Comparison of ENCODE assay signal across 13 mouse cellular contexts in the genomic region with DNA sequence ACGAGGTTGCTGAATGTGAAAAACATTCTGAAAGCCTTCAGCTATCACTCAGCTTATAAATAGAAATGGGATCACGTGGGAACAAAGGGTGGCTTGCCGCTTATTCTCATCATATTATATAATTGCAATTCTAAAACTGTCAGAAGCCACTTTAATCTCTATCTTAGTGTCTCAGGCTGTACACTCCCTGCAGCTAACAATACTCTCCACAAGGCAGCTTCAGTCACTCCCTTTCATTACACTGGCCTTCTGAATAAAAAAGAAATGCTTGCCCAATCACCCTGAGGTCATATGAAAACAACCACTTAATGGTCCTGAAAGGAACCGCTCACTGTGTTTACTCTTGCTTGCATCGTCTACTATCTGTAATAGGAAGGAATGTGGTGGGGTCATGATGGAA.
A peak's percentile ranks its signal among the peaks of the same experiment; 100 is the strongest.
DNase-seq lines count a peak whose midpoint lies in the region; ATAC-seq and TF ChIP-seq lines count a peak whose summit lies in the region.
"Had no signal": no experiment of that assay in that cellular context is flagged by ENCODE, and none has a peak within 500 bp of the region (broad histone marks: within the 10 kb centered on the region; RNA-seq: fewer than 3 reads in every experiment).

No protein-coding gene starts in this region.

- no peak for TF ChIP-seq CTCF in lung, embryonic 14.5 days (IDR thresholded peaks at IDR 0.05; ENCODE audit: low read depth)
- TF ChIP-seq CTCF in Patski (IDR thresholded peaks at IDR 0.05) = no peak

- no peaks in the 10 kb centered on the region for H3K9me3 ChIP-seq in heart, embryonic 10.5 days
- no peaks in the 10 kb centered on the region for H3K9me3 ChIP-seq in lung, embryonic 14.5 days (ENCODE audit: low read depth, low read length)
- H3K9me3 ChIP-seq in heart, embryonic 15.5 days (replicated peaks) = no peaks in the 10 kb centered on the region
- H3K9me3 ChIP-seq: hindbrain, embryonic 13.5 days; liver, embryonic 15.5 days had no signal

- WGBS in heart, embryonic 10.5 days = 50% methylated on average over 5 of the region's 5 CpGs
- 35% methylated on average over 5 of the region's 5 CpGs for WGBS in lung, embryonic 14.5 days
- WGBS in heart, embryonic 15.5 days = 19% methylated on average over 5 of the region's 5 CpGs

- in situ Hi-C loops in Patski (cut with MboI; ENCODE audit: low pct_unique_long_range_greater_than_20kb) = no loop called here

- no peak for ATAC-seq in lung, embryonic 14.5 days (ENCODE audit: insufficient read depth)
- peak; percentile 99 for ATAC-seq in Patski
- ATAC-seq in heart, embryonic 15.5 days (replicated peaks; ENCODE audit: insufficient number of reproducible peaks, insufficient read depth, low FRiP score, low read depth) = no peak

- peak; percentile 93 for DNase-seq in heart, adult 11 months
- no peak for DNase-seq in heart, embryonic 10.5 days (ENCODE audit: low spot score)
- peak; percentile 17 for DNase-seq in lung, embryonic 14.5 days
- DNase-seq in lung, adult 18-20 months = no peak
- peak; percentile 42 for DNase-seq in Patski (ENCODE audit: low read depth, low spot score)
- no peak for DNase-seq in natural killer cell, adult 2 months (ENCODE audit: low spot score in 2 of 2)
- DNase-seq in spleen, postnatal 14 days (ENCODE audit: low spot score in 2 of 2) = no peak
- DNase-seq: B cell, adult 2 months; cerebellum, postnatal 14 days; kidney, adult 8-10 months had no signal

- CTCF ChIA-PET in Patski (lab: Charles Lee) = interaction anchor here (1.1 to 2.1 kb wide), 2 partner anchors 11 to 19 kb away, joined by 4 to 8 read pairs; no protein-coding TSS in a partner anchor

- H3K27ac ChIP-seq in heart, embryonic 10.5 days = no peak overlapping the region
- no peak overlapping the region for H3K27ac ChIP-seq in lung, embryonic 14.5 days (ENCODE audit: low read depth)
- H3K27ac ChIP-seq in heart, embryonic 15.5 days = peak overlapping the region; percentile 64
- H3K27ac ChIP-seq: hindbrain, embryonic 13.5 days; liver, embryonic 15.5 days had no signal

- peaks cover 13% of the 10 kb centered on the region; the same call in 1 of the 2 replicates for H3K4me1 ChIP-seq in heart, embryonic 10.5 days
- no peaks in the 10 kb centered on the region; the same call in 1 of the 2 replicates for H3K4me1 ChIP-seq in lung, embryonic 14.5 days (ENCODE audit: insufficient read depth)
- H3K4me1 ChIP-seq in heart, embryonic 15.5 days (replicated peaks) = peaks cover 13% of the 10 kb centered on the region; the same call in 1 of the 2 replicates
- H3K4me1 ChIP-seq: hindbrain, embryonic 13.5 days; liver, embryonic 15.5 days had no signal

- H3K27me3 ChIP-seq in heart, embryonic 10.5 days (ENCODE audit: insufficient read depth, poor library complexity, severe bottlenecking) = no peaks in the 10 kb centered on the region
- no peaks in the 10 kb centered on the region for H3K27me3 ChIP-seq in lung, embryonic 14.5 days (ENCODE audit: insufficient read depth, low read length)
- H3K27me3 ChIP-seq in Patski = no peaks in the 10 kb centered on the region
- H3K27me3 ChIP-seq in heart, embryonic 15.5 days = no peaks in the 10 kb centered on the region
- H3K27me3 ChIP-seq: hindbrain, embryonic 13.5 days; liver, embryonic 15.5 days had no signal

- POLR2A ChIA-PET in Patski (lab: Charles Lee) = interaction anchor here (0.6 kb wide), 1 partner anchor 1577 kb away, joined by 3 read pairs; no protein-coding TSS in a partner anchor

- H3K4me2 ChIP-seq in lung, embryonic 14.5 days = no peak overlapping the region
- no peak overlapping the region for H3K4me2 ChIP-seq in heart, embryonic 15.5 days
- H3K4me2 ChIP-seq: hindbrain, embryonic 13.5 days; liver, embryonic 15.5 days had no signal

- no peaks in the 10 kb centered on the region for H3K36me3 ChIP-seq in heart, embryonic 10.5 days
- no peaks in the 10 kb centered on the region for H3K36me3 ChIP-seq in lung, embryonic 14.5 days (ENCODE audit: insufficient read depth)
- H3K36me3 ChIP-seq in heart, embryonic 15.5 days = no peaks in the 10 kb centered on the region
- H3K36me3 ChIP-seq: liver, embryonic 15.5 days had no signal

- no peak overlapping the region for H3K9ac ChIP-seq in lung, embryonic 14.5 days
- H3K9ac ChIP-seq in heart, embryonic 15.5 days = no peak overlapping the region
- H3K9ac ChIP-seq: hindbrain, embryonic 13.5 days; liver, embryonic 15.5 days had no signal

- H3K4me3 ChIP-seq in heart, embryonic 10.5 days = no peak overlapping the region
- no peak overlapping the region for H3K4me3 ChIP-seq in lung, embryonic 14.5 days (ENCODE audit: low read depth, low read length)
- H3K4me3 ChIP-seq in heart, embryonic 15.5 days = no peak overlapping the region
- H3K4me3 ChIP-seq: hindbrain, embryonic 13.5 days; liver, embryonic 15.5 days had no signal

Comparison
In these comparisons a context has a peak if more than half of its experiments do, and no peak if none do; other contexts are left out.
1. DNase-seq: peak in heart, adult 11 months (single experiment), lung, embryonic 14.5 days (single experiment) and Patski (single experiment); none in heart, embryonic 10.5 days (single experiment), lung, adult 18-20 months (0 of 2), natural killer cell, adult 2 months (0 of 2) and spleen, postnatal 14 days (0 of 2).